Mouse (Mus musculus) layer of hippocampus, adult 9-10 months (tissue): ENCODE results near the gene Slc6a21.
"Not testable (repeated sequence)": the region's sequence is repeated elsewhere in the genome, so short reads cannot be mapped to it uniquely, and the experiment has no call there.

Source experiments
- DNase-seq: peaks from one replicate; pipeline ENCODE4 v3.0.0; 2022; ENCODE audit warnings: low spot score

The Slc6a21 gene

DNA sequence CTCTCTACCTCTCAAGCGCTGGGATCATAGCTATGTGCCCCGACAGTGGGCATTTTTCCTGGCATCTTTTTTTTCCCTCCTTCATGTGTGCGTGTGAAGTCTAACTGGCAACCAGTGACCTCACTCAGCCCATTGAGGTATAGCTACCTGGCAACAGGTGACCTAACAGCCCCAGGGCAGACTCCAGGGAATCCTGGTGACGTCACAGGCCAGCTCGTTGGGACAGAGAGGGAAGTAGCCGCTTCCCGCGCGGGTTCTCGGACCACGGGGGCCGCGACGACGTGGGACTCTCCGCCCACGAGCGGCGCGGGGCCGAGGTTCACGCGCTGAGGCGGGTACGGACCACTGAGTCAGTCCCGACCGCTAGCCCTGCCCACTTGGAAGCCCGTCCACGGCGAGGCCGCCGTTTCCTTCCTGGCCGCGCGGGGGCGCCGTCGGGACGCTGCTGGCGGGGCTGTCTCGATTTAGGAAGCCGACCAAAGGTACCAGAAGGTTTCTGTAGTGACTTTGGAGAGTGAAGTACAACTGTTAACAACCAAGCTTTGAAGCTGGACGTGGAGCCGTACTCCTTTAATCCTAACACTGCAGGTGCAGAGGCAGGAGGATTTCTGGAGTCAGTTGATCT, at the start of gene Slc6a21:
Slc6a21 (plus strand) TSS at position 378 of the 625 bp plus-strand sequence.
- DNase-seq = peak; percentile 69

DNA sequence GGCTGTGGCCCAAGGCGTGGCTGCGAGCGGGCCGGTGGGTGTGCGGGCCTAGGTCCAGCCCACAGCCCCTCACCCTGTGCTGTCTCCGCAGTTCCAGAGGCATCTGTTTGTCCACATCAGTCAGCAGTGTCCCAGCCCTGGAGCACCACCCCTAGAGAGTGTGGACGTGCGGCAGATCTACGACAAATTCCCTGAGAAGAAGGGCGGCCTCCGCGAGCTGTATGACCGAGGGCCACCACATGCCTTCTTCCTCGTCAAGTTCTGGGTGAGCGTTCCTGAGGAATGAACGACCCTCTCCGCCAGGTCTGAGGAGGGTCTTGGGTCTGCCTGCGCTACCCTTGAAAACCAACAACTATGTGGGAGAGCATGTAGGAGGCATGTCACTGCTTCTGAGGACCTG, 48.8 kb upstream of the Slc6a21 start:
- no peak for DNase-seq

DNA sequence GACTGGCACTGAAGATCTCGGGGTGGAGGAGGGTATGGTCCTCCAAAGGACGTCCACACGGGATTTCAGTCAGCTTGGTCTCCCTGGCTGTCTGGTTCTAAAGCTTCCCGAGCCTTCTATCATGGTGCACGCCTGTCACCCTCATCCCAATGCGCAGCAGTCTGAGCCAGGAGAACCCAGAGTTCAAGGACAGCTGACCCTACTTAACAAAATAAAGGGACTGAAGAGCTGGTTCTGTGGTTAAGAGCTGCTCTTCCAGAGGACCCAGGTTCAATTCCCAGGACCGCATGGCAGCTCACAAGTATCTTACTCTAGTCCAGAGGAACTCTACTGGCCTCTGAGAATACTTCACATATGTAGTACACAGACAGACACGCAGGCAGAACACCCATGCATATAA, 48.3 kb upstream of the Slc6a21 start:
- DNase-seq = no peak

DNA sequence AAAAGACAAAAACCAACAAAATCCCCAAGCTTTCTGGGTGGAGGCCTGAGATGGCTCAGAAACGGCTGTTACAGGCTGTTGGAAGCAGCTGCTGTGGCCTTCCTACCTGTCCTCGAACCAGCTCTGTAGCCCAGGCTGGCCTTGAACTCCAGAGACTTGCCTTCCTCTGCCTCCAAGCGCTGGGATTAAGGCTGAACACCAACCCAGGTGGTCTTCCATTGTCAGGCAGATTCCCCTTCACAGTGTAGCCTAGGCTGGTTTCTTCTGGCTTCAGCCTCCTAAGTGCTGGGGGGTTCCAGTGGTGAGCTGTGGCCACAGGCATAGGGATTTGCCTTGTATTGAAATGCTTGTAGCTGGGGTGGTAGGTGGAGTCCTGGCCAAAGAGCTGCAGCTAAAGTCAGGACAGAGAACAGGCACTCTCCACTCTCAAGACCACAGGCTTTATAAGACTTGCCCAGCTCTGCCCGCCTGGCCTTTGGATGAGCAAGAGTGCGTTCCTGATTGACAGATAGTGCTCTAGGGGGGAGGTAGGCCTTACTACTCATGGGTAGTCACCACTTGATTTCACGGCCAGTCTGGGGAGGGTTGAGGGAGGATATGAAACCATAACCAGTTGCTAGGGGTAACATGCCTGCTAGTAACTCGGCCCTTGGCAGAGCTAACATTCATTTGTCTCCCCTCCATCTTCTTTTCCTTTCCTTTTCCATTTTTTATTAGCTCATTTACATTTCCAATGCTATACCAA, 47.7 kb upstream of the Slc6a21 start:
- no peak for DNase-seq

DNA sequence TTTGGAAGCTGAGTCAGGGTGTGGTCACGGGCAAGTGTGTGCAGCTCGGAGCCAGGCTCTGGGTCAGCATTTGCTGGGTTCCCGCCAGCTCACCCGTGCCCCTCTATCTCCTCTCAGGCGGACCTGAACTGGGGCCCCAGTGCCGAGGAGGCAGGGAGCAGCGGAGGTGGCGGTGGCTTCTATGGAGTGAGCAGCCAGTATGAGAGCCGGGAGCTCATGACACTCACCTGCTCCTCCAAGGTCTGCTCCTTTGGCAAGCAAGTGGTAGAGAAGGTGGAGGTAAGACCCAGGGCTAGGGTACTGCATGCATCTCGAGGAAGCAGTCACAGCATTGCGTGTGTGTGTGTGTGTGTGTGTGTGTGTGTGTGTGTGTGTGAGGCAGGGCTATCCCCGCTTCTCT, 46.1 kb upstream of the Slc6a21 start:
- no peak for DNase-seq

DNA sequence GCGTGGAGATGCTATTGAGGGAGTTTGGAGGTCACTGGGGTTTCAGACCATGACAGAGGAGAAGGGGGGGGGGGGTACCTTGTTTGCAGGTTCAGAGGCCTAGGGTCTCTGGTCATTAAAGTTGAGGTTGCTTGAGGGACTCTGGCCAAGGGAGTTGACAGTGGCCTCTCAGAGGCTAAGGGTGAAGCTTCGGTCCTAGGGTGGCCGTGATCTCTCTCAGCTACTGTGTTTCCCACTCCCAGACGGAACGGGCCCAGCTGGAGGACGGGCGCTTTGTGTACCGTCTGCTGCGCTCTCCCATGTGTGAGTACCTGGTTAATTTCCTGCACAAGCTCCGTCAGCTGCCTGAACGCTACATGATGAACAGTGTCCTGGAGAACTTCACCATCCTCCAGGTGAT, 45.4 kb upstream of the Slc6a21 start:
- DNase-seq = no peak

DNA sequence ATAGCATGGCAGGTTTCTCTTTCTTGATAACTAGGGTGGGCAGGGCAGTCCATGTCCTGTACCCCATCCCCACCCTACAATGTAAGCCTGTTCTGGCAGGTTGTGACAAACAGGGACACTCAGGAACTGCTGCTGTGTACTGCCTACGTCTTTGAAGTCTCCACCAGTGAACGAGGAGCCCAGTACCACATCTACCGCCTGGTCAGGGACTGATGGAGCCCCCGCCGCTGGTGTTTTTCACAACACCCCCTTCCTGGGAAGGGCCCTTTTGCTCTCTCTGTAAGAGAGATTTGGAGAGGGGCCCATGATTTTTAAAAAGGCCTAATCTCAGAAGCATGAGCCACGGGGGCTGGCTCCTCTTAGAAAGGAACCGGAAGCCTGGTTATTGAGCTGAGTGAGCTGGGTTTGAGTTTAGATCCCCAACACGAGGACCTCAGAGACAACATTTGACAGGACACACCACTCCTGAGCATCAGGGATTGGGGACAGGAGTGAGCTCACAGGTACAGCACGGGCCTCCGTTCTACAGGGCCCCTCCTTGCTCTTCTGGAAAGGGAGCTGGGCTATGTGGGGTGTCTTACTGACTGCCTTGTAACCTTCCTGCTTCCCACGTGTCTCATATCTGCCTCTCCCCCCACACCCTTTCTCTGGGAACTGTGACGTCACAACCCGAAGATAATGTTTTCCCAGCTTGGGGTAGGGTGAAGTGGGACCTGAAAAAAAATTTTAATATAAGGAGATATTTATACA, 44.4 kb upstream of the Slc6a21 start:
- DNase-seq = no peak

DNA sequence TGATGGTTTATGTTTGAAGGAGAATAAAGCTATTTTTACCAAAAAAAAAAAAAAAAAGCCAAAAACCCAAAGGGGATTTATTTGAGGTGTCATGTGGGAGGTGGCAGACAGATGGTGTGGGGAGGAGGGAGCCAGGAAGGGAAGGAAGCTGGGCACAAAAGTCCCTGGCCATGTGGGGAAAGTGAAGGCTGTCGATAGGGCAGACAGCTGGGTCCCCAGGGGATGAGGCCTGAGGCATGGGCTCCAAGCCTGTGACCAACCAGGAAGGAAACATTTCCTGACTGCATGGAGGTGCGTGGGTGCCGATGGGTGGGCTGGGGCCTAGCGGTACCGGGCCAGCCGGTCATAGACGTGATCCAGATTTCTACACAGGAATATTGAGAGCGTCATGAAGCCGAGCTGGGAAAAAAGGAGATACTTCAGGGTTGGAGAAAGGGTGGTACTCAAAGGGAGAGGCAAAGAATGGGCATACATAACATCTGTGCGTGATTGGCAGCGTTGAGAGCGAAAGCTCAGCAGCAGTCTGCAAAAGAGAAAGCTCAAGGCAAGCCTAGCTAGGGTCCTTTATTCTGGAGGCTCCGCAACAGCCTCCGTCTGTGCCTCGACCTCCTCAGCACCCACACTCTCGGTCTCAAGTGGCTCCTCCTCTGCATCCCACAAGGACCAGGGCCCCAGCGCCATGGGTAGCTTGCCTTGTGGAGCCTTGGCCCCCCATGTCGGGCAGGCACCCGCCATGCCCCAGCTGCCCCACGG, 43.6 kb upstream of the Slc6a21 start:
- DNase-seq = peak; percentile 42

DNA sequence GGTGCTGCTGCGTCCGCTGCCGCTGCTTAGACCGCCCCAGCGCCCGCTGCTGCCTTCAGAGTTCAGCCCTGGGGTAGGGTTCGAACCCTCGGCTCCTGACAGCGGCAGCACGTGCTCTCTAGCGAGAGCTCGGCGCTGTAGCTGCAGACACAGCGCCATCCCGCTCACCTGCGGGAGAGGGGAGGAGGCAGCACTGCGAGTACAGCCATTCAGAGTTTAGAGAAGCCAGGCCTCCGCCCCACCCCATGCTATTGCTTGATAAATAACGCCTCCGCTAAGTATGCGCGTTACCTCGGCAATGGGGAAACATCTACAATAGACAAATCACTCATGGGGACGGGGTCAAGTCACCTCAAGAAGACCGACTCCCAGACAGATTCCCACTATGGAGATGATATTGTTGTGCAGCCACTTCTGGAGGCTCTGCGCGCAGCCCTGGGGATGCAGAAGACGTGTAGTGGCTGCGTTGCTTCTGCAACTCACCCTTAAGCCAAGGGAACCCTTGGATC, 42.9 kb upstream of the Slc6a21 start:
- no peak for DNase-seq

DNA sequence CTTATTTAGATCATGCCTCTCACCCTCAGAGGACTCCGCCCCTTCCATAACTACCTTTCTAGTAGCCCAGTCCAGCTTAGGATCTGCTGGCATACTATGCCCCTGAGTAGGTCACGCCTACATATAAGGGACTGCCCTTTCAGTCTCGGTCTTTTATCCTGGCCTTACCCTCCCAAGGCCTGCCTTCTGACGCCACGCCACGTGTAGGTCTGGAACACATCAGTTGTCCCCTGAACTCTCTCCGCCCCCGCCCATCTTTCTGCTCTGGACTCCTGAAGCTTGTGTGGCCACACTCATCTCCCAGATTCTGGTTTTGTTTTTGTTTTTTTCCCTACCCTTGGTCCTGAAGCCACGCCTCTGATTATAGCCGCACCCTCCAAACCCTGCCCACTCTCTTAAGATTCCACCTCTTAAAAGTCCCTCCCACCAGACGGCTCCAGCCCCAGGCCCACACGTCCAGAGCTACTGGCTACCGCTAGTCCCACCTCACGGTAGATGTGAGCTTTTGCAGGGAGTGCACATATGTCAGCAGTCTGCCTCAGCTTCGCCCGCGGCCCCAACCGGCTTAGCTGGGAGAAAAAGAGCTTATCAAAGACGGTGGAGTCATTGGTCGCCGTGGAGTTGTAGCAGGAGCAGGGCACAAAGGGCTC, 42.3 kb upstream of the Slc6a21 start:
- DNase-seq = no peak

DNA sequence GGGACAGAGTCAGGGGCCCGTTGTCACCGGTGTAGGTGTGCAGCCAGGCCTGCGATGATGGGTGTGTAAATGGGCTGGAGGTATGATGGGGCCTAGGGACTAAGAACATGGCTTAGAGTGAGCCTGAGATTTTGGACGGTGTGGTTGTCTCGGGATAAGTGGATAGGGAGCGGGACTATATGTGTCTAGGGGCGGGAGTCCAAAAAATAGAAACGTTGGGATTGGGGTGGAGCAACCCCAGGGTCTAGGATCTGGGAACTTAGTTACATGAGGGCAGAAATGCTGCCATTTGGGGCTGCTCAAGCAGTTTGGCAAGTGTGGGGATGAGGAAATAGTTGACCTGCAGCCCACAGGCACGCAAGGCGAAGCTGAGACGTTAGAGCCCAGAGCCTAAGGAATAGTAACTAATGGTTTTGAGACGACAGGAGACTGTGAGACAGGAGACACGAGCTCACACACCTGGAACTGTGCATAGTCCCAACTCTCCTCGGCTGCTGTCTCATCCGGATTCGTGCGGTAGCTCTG, 41.6 kb upstream of the Slc6a21 start:
- no peak for DNase-seq

DNA sequence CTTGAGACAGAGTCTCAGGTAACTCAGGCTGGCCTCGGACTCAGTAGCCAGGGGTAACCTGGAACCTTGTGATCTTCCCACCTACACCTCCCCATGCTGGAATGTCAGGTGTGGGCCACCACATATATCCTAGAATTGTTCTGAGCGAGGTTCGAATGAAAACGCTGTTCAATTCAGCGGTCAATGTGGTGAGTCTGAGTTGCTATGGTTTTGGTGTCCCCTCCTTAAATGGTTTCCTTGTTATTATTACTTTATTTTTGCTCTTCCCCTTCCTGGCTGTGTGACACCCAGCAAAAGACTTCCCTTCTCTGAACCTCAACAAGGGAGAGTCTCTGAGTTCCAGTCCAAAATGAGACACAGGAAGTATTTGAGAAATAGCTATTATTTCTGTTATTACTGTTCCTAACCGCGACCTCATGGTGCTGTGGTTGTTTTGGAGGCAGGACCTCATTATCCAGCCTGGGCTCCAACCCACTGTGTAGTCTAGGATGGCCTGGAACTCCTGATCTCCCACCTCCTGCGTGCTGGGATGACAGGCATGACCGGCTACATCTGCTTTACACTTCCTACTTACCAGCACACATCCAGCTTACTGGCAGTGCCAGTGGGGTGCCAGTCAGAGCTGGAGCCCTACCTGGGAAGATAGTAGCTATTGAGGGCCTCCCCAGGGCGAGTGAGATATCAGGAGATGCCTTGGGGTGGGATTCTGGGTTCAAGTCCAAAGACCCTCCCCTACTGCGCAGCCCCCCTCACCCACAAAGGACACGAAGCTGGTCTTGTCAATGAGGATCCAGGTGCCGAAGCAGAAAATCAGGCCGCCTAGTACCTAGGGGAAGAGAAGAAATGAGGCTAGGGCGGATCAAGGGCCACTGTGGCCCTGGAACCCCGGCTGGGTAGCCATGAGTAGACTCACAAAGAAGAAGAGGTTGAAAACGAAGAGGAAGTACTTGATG, 39.3 kb upstream of the Slc6a21 start:
- DNase-seq = no peak

DNA sequence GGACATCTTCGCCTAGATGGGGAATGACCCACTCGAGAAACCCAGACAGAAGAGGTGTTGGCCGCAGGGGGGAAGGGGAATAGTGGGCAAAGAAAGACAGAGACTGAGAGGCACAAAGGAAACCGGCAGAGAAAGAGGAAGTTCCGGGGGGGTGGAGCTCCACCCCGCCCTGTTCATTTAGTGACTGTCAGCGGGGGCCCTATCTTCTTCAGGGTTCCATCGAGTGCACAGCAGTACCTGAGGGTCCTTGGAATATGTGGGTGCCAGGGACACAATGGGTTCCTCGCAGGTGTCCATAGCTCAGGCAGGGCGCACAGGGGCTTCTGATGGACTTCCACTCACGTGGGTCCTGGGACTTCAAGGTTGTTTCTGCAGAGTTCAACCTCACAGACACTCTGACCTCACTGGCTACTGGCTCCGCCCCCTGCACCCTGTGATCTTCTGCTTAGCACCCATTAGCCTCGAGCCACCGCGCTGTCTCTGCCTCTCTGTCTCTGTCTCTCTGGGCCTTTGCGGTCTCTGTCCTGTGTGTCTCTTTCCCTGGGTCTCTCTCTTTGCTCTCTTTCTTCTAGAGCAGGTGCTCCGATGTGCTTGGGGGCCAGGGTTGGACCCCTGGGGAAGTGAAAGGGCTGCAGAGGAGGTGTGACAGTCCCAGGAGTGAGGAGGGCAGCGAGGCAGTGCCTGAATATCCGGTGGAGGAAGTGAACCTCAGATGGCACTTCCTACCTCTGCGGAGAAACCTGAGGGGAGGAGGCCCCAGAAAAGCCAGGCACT, 38.4 kb upstream of the Slc6a21 start, which contains the start of gene Cd37:
Cd37 (minus strand) TSS at position 393 of the 774 bp plus-strand sequence.
- no peak for DNase-seq

DNA sequence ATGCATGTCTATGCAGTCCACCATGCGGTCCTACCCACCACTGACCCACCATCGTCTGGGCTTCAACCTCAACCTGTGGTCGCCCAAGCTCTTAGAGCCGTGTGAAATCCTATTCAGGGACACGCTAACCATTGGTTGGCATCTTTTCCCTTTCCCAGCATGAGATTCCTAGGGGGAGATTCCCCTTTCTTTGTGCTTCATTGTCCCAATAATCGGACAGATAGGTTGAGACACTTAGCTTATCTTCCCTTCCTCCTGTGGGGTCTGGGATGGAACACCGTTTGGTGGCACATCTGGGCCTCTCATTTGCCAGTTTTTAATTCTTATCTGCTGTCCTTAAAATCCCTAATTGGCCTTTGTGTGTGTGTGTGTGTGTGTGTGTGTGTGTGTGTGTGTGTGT, 37.2 kb upstream of the Slc6a21 start:
- no peak for DNase-seq

DNA sequence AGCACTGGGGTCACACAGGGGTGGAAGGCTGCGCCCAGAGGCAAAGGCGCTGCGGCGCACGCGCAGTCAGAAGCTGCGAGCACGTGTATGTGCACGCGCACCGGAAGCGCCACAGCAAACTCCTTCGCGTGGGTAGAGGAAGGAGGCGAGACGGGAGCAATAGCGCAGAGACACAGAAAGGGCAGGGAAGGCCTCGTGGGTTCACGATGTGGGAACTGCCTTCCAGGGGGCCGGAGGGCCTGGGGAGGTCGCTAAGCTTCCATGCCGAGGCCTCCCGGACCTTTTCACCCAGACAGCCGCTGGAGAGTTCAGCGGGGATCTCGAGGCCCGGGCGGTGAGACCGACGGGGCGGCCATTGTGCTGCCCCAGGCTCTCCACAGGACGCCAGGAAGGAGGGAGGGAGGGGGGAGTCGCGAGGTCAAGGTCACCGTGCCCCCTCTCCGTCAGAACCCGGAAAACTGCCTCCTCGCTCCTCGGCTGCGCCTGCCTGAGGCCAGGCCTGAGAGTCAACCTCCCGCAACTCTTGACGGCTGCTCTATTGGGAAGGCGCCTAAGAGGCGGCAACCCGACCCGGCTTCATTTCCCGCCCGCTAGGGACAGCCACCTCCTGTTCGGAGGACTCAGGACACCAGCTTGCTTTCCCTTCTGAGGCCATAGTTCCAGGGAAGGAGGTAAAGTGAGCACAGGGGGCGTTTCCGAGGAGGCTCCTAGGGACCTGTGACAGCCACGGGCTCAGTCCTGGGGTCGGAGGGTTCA, 36.5 kb upstream of the Slc6a21 start, which contains the start of gene Slc6a16:
Slc6a16 (plus strand) TSS at position 453 of the 756 bp plus-strand sequence.
- no peak for DNase-seq

DNA sequence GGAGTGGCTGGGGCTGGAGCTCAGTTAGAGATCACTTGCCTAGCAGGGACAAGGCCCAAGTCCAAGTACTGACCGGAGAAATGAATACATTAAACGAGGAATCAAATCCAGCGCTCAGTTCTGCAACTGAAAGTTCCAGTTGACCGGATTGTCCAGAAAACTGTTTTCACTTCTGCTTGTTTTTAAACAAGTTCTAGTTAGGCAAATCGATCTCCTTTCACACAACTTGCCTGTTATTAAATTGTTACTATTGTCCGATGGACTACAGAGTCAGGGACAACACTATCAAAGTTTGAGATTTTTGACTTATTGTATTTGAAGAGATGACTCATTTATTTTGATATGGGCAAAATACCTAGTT, 35.9 kb upstream of the Slc6a21 start:
- DNase-seq = no peak

DNA sequence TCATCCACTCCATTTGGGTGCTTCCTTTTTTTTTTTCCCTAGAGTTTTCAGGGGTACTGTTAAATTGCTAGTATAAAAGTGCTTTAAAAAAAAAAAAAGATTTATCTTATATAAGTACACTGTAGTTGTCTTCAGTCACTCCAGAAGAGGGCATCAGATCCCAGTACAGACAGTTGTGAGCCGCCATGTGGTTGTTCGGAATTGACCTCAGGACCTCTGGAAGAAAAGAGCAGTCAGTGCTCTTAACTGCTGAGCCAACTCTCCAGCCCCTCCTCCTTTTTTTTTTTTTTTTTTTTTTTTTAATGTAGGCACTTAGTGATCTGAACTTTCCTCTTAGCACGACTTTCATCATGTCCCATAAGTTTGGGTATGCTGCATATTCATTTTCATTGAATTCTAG, 29.6 kb upstream of the Slc6a21 start:
- no peak for DNase-seq

DNA sequence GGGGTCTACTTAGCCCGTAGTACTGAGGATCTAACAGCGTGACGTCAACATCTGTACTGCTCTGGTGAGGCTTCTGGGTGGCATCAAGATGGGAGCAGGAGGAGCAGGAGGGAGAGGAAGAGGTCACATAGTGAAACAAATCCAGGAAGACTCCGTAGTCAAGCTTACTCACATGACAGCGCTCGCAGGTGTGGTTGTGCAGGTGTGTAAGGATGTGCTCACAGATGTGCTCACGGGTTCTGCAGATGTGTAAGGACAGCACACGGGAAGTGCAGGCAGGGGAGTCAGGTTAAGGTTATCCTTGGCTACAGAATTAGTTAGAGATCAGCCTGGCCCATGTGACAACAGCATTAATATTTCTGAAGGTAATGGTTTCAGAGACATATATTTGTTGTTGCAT, 23.5 kb upstream of the Slc6a21 start:
- no peak for DNase-seq

DNA sequence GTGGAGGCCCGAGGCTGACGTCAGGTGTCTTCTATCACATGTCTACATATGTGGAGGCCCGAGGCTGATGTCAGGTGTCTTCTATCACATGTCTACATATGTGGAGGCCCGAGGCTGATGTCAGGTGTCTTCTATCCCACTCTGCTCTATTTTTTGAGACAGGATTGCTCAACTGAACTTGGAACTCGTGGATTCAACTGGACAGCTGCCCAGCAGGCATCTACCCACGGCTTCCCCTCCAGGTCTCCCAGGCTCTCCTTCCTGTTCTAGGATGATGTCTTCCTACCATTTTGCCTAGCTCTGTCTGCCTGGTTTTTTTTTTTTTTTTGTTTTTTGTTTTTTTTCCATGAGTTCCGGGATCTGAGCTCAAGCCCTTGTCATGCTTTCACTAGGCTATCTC, 21.5 kb upstream of the Slc6a21 start:
- not testable (repeated sequence) for DNase-seq
